Mouse (Mus musculus): ENCODE measurements around the gene Shoc2.

DNA sequence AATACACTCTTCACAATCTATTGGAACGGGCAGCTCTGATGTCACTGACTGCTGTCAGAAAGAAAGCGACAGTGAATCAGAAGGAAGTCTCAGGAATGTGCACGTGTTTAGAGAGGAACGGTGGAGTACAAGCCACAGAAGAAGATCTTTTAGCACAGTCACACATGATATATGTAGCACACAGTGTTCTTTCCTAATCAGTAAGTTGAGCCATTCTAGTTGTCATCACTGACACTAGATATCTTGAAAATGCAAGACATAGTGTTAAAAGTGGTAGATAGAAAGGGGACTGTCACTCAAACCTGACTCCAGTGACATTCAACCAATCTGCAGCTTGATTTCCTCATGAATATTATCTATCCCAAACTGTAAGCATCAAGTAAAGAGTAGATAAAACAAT lies 4.6 kb upstream of the Shoc2 start:
- TF ChIP-seq POLR2A (IDR thresholded peaks at IDR 0.05; ENCODE audit: insufficient read depth, low read depth, low read length) (no peak), CTCF (IDR thresholded peaks at IDR 0.05) (no peak), EP300 (IDR thresholded peaks at IDR 0.05; ENCODE audit: insufficient read depth, low read depth, low read length) (no peak)
